Mouse (Mus musculus): Measurements from ENCODE around the gene Slc35e4. TPM values are rescaled to one million over a fixed set of nuclear protein-coding genes. Genes with fewer than 3 reads are reported as not detected.

Slc35e4 gene
- polyA plus RNA-seq, 1 experiment from 2014 or later: 10.8 TPM

GRCm38 (mm10) chr11:3876419-3876818, 38.0 kb downstream of the Slc35e4 start:
- ATAC-seq (ENCODE audit: low FRiP score, low TSS enrichment): no peak
- 81% methylated on average over 6 of the region's 6 CpGs for WGBS
- no peak overlapping the region for H3K4me3 ChIP-seq (replicated peaks; ENCODE audit: low read depth, low read length)
- H3K9me3 ChIP-seq (ENCODE audit: control insufficient read depth, low read length): no peaks in the 10 kb centered on the region
- no peaks in the 10 kb centered on the region for H3K4me1 ChIP-seq (ENCODE audit: control insufficient read depth, insufficient read depth, low read length)
- no peak overlapping the region for H3K27ac ChIP-seq (replicated peaks; ENCODE audit: low read depth, low read length)
- DNase-seq: no peak
- H3K4me2 ChIP-seq (ENCODE audit: low read length): no peak overlapping the region
- no peaks in the 10 kb centered on the region for H3K27me3 ChIP-seq (ENCODE audit: control insufficient read depth, insufficient read depth, low read length)
- H3K36me3 ChIP-seq (ENCODE audit: control insufficient read depth, insufficient read depth, low read length): no peaks in the 10 kb centered on the region
- no peak overlapping the region for H3K9ac ChIP-seq (replicated peaks; ENCODE audit: low read length)

GRCm38 (mm10) chr11:3864343-3864742, 50.1 kb downstream of the Slc35e4 start:
- peak; percentile 35 for DNase-seq
- Histone ChIP-seq H3K27me3 (ENCODE audit: control insufficient read depth, insufficient read depth, low read length) (peaks cover 12% of the 10 kb centered on the region), H3K4me1 (ENCODE audit: control insufficient read depth, insufficient read depth, low read length) (peaks cover 7% of the 10 kb centered on the region; the same call in 1 of the 2 replicates), H3K4me2 (ENCODE audit: low read length) (peak overlapping the region; percentile 73), H3K36me3 (ENCODE audit: control insufficient read depth, insufficient read depth, low read length) (no peaks in the 10 kb centered on the region), H3K4me3 (replicated peaks; ENCODE audit: low read depth, low read length) (peak overlapping the region; percentile 44), H3K9me3 (ENCODE audit: control insufficient read depth, low read length) (no peaks in the 10 kb centered on the region), H3K27ac (replicated peaks; ENCODE audit: low read depth, low read length) (0 out of 2 replicates have a peak overlapping the region, but pooled peaks have one; percentile 26), H3K9ac (replicated peaks; ENCODE audit: low read length) (peak overlapping the region; percentile 60; the same call in 1 of the 2 replicates)
- 31% methylated on average over 6 of the region's 6 CpGs for WGBS
- peak; percentile 6; the same call in 1 of the 2 replicates for ATAC-seq (ENCODE audit: low FRiP score, low TSS enrichment)

GRCm38 (mm10) chr11:3863454-3864112, 50.9 kb downstream of the Slc35e4 start, which contains the start of gene Osbp2:
Gene Osbp2, minus strand, starts transcription at chr11:3863903.
- no peaks in the 10 kb centered on the region for H3K36me3 ChIP-seq (ENCODE audit: control insufficient read depth, insufficient read depth, low read length)
- peak within 1 kb of the TSS; percentile 73 for H3K4me2 ChIP-seq (ENCODE audit: low read length)
- WGBS: 3% methylated on average over 55 of the region's 58 CpGs
- peaks cover 7% of the 10 kb centered on the region; the same call in 1 of the 2 replicates for H3K4me1 ChIP-seq (ENCODE audit: control insufficient read depth, insufficient read depth, low read length)
- peaks cover 12% of the 10 kb centered on the region for H3K27me3 ChIP-seq (ENCODE audit: control insufficient read depth, insufficient read depth, low read length)
- ATAC-seq (ENCODE audit: low FRiP score, low TSS enrichment): peak; percentile 90
- peak within 1 kb of the TSS; percentile 60 for H3K9ac ChIP-seq (replicated peaks; ENCODE audit: low read length)
- peak; percentile 87 for DNase-seq
- no peaks in the 10 kb centered on the region for H3K9me3 ChIP-seq (ENCODE audit: control insufficient read depth, low read length)
- 0 out of 2 replicates have a peak within 1 kb of the TSS, but pooled peaks have one; percentile 26 for H3K27ac ChIP-seq (replicated peaks; ENCODE audit: low read depth, low read length)
- peak within 1 kb of the TSS; percentile 44 for H3K4me3 ChIP-seq (replicated peaks; ENCODE audit: low read depth, low read length)

GRCm38 (mm10) chr11:3862661-3863453, 51.6 kb downstream of the Slc35e4 start:
- WGBS: 79% methylated on average over 19 of the region's 19 CpGs
- ATAC-seq (ENCODE audit: low FRiP score, low TSS enrichment): no peak
- peaks cover 12% of the 10 kb centered on the region for H3K27me3 ChIP-seq (ENCODE audit: control insufficient read depth, insufficient read depth, low read length)

GRCm38 (mm10) chr11:3860361-3860760, 54.1 kb downstream of the Slc35e4 start:
- 83% methylated on average over 4 of the region's 4 CpGs for WGBS
- Histone ChIP-seq H3K4me1 (ENCODE audit: control insufficient read depth, insufficient read depth, low read length) (peaks cover 7% of the 10 kb centered on the region; the same call in 1 of the 2 replicates), H3K27ac (replicated peaks; ENCODE audit: low read depth, low read length) (no peak overlapping the region), H3K9me3 (ENCODE audit: control insufficient read depth, low read length) (no peaks in the 10 kb centered on the region), H3K4me3 (replicated peaks; ENCODE audit: low read depth, low read length) (no peak overlapping the region), H3K4me2 (ENCODE audit: low read length) (no peak overlapping the region), H3K27me3 (ENCODE audit: control insufficient read depth, insufficient read depth, low read length) (peaks cover 10% of the 10 kb centered on the region), H3K9ac (replicated peaks; ENCODE audit: low read length) (no peak overlapping the region), H3K36me3 (ENCODE audit: control insufficient read depth, insufficient read depth, low read length) (no peaks in the 10 kb centered on the region)
- DNase-seq (no peak), ATAC-seq (ENCODE audit: low FRiP score, low TSS enrichment) (no peak)

More at GRCm38 (mm10) chr11:3862661-3863453, 51.6 kb downstream of the Slc35e4 start:
- Histone ChIP-seq H3K4me2 (ENCODE audit: low read length) (peak overlapping the region; percentile 73), H3K9me3 (ENCODE audit: control insufficient read depth, low read length) (no peaks in the 10 kb centered on the region), H3K36me3 (ENCODE audit: control insufficient read depth, insufficient read depth, low read length) (no peaks in the 10 kb centered on the region), H3K4me3 (replicated peaks; ENCODE audit: low read depth, low read length) (peak overlapping the region; percentile 44), H3K27ac (replicated peaks; ENCODE audit: low read depth, low read length) (no peak overlapping the region), H3K9ac (replicated peaks; ENCODE audit: low read length) (peak overlapping the region; percentile 60; the same call in 1 of the 2 replicates), H3K4me1 (ENCODE audit: control insufficient read depth, insufficient read depth, low read length) (peaks cover 7% of the 10 kb centered on the region; the same call in 1 of the 2 replicates)
- DNase-seq: no peak

GRCm38 (mm10) chr11:3859778-3860177, 54.7 kb downstream of the Slc35e4 start:
- Histone ChIP-seq H3K36me3 (ENCODE audit: control insufficient read depth, insufficient read depth, low read length) (no peaks in the 10 kb centered on the region), H3K9me3 (ENCODE audit: control insufficient read depth, low read length) (no peaks in the 10 kb centered on the region), H3K4me2 (ENCODE audit: low read length) (no peak overlapping the region), H3K4me3 (replicated peaks; ENCODE audit: low read depth, low read length) (no peak overlapping the region), H3K9ac (replicated peaks; ENCODE audit: low read length) (no peak overlapping the region), H3K4me1 (ENCODE audit: control insufficient read depth, insufficient read depth, low read length) (peaks cover 7% of the 10 kb centered on the region; the same call in 1 of the 2 replicates), H3K27me3 (ENCODE audit: control insufficient read depth, insufficient read depth, low read length) (peaks cover 7% of the 10 kb centered on the region; the same call in 1 of the 2 replicates), H3K27ac (replicated peaks; ENCODE audit: low read depth, low read length) (no peak overlapping the region)
- WGBS: 91% methylated on average over 4 of the region's 4 CpGs
- no peak for ATAC-seq (ENCODE audit: low FRiP score, low TSS enrichment)
- no peak for DNase-seq

GRCm38 (mm10) chr11:3857902-3858301, 56.6 kb downstream of the Slc35e4 start:
- no peak overlapping the region for H3K4me2 ChIP-seq (ENCODE audit: low read length)
- H3K27me3 ChIP-seq (ENCODE audit: control insufficient read depth, insufficient read depth, low read length): peaks cover 3% of the 10 kb centered on the region; the same call in 1 of the 2 replicates
- no peaks in the 10 kb centered on the region for H3K36me3 ChIP-seq (ENCODE audit: control insufficient read depth, insufficient read depth, low read length)
- H3K4me3 ChIP-seq (replicated peaks; ENCODE audit: low read depth, low read length): no peak overlapping the region
- H3K9me3 ChIP-seq (ENCODE audit: control insufficient read depth, low read length): no peaks in the 10 kb centered on the region
- H3K9ac ChIP-seq (replicated peaks; ENCODE audit: low read length): no peak overlapping the region
- no peak for DNase-seq
- 75% methylated on average over 5 of the region's 5 CpGs for WGBS
- H3K27ac ChIP-seq (replicated peaks; ENCODE audit: low read depth, low read length): no peak overlapping the region
- no peaks in the 10 kb centered on the region for H3K4me1 ChIP-seq (ENCODE audit: control insufficient read depth, insufficient read depth, low read length)
- no peak for ATAC-seq (ENCODE audit: low FRiP score, low TSS enrichment)

Data from midbrain, embryonic 14.5 days (tissue).